Mouse (Mus musculus): Measurements from ENCODE around the gene Msi2. TPM values are rescaled to one million over a fixed set of nuclear protein-coding genes. Genes with fewer than 3 reads are reported as not detected.

Msi2 gene
- polyA plus RNA-seq, 1 experiment: 69.3 TPM

DNA sequence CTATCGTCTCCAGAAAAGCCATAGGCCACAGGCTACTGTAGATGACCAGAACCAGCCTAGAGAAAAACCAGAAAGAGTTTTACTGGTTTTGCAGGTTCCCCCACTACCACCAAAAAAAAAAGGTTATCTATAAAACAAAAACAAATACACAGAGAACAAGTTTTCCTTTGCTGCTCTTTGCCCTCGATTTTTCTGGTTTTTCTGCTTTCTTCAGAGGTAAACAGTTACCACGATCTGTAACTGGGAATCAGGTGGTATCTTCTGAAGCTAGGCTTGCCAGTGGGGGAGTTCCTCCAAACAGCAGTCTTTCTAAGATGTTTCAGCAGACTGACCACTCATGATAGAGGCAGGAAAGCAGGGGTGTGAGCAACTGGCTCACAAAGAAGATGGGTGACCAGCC is 89.6 kb downstream of the Msi2 start:
- Histone ChIP-seq H3K27me3 (ENCODE audit: control insufficient read depth, insufficient read depth, low read length) (no peaks in the 10 kb centered on the region), H3K4me1 (ENCODE audit: control insufficient read depth, insufficient read depth, low read length) (no peaks in the 10 kb centered on the region), H3K4me3 (ENCODE audit: control insufficient read depth, low read depth, low read length) (no peak overlapping the region), H3K27ac (ENCODE audit: control insufficient read depth, insufficient read depth, low read depth, low read length) (no peak overlapping the region), H3K36me3 (ENCODE audit: control insufficient read depth, insufficient read depth, low read length) (no peaks in the 10 kb centered on the region)
- TF ChIP-seq POLR2A (IDR thresholded peaks at IDR 0.05; ENCODE audit: control insufficient read depth, low read depth, low read length): no peak
- TF ChIP-seq CTCF (IDR thresholded peaks at IDR 0.05; ENCODE audit: control insufficient read depth, insufficient read depth, insufficient replicate concordance, low read depth, low read length): no peak

DNA sequence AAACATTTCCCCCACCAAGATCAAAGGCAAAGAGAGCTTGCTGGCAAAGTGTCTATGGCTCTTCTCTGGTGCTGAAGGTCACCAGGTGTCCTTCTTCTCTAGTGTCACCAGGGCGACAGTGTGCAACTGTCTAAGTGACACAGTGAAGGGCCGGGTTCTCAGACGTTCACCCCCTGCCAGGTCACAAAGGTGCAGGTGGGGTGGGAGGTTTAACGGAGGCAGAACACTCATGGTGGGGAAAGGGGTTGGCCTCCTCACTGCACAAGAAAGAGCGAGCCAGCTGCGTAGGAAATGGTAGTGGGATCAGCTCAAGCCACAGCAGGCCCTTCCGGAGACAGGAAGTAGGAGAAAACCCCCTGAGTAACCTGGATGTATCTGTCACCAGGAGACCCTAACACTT is 91.0 kb downstream of the Msi2 start:
- TF ChIP-seq POLR2A (IDR thresholded peaks at IDR 0.05; ENCODE audit: control insufficient read depth, low read depth, low read length) (no peak), CTCF (IDR thresholded peaks at IDR 0.05; ENCODE audit: control insufficient read depth, insufficient read depth, insufficient replicate concordance, low read depth, low read length) (no peak)
- no peak overlapping the region for H3K27ac ChIP-seq (ENCODE audit: control insufficient read depth, insufficient read depth, low read depth, low read length)
- H3K4me3 ChIP-seq (ENCODE audit: control insufficient read depth, low read depth, low read length): no peak overlapping the region
- H3K36me3 ChIP-seq (ENCODE audit: control insufficient read depth, insufficient read depth, low read length): no peaks in the 10 kb centered on the region
- H3K27me3 ChIP-seq (ENCODE audit: control insufficient read depth, insufficient read depth, low read length): no peaks in the 10 kb centered on the region
- H3K4me1 ChIP-seq (ENCODE audit: control insufficient read depth, insufficient read depth, low read length): peaks cover 3% of the 10 kb centered on the region; the same call in 1 of the 2 replicates

- Histone ChIP-seq H3K4me1 (ENCODE audit: control insufficient read depth, insufficient read depth, low read length) (peaks cover 5% of the 10 kb centered on the region), H3K4me3 (ENCODE audit: control insufficient read depth, low read depth, low read length) (no peak overlapping the region), H3K27ac (ENCODE audit: control insufficient read depth, insufficient read depth, low read depth, low read length) (no peak overlapping the region), H3K36me3 (ENCODE audit: control insufficient read depth, insufficient read depth, low read length) (no peaks in the 10 kb centered on the region), H3K27me3 (ENCODE audit: control insufficient read depth, insufficient read depth, low read length) (no peaks in the 10 kb centered on the region)
- TF ChIP-seq POLR2A (IDR thresholded peaks at IDR 0.05; ENCODE audit: control insufficient read depth, low read depth, low read length) (no peak), CTCF (IDR thresholded peaks at IDR 0.05; ENCODE audit: control insufficient read depth, insufficient read depth, insufficient replicate concordance, low read depth, low read length) (no peak)
Measured at GRCm38 (mm10) chr11:88626576-88626975, 91.7 kb downstream of the Msi2 start.

GRCm38 (mm10) chr11:88626061-88626460 is 92.3 kb downstream of the Msi2 start:
- Histone ChIP-seq H3K27ac (ENCODE audit: control insufficient read depth, insufficient read depth, low read depth, low read length) (no peak overlapping the region), H3K4me1 (ENCODE audit: control insufficient read depth, insufficient read depth, low read length) (peaks cover 5% of the 10 kb centered on the region)
- no peak for TF ChIP-seq CTCF (IDR thresholded peaks at IDR 0.05; ENCODE audit: control insufficient read depth, insufficient read depth, insufficient replicate concordance, low read depth, low read length)
- no peak for TF ChIP-seq POLR2A (IDR thresholded peaks at IDR 0.05; ENCODE audit: control insufficient read depth, low read depth, low read length)

GRCm38 (mm10) chr11:88625063-88625462 is 93.2 kb downstream of the Msi2 start:
- Histone ChIP-seq H3K27me3 (ENCODE audit: control insufficient read depth, insufficient read depth, low read length) (no peaks in the 10 kb centered on the region), H3K27ac (ENCODE audit: control insufficient read depth, insufficient read depth, low read depth, low read length) (no peak overlapping the region), H3K4me3 (ENCODE audit: control insufficient read depth, low read depth, low read length) (no peak overlapping the region), H3K36me3 (ENCODE audit: control insufficient read depth, insufficient read depth, low read length) (no peaks in the 10 kb centered on the region), H3K4me1 (ENCODE audit: control insufficient read depth, insufficient read depth, low read length) (peaks cover 5% of the 10 kb centered on the region)
- TF ChIP-seq CTCF (IDR thresholded peaks at IDR 0.05; ENCODE audit: control insufficient read depth, insufficient read depth, insufficient replicate concordance, low read depth, low read length): no peak
- no peak for TF ChIP-seq POLR2A (IDR thresholded peaks at IDR 0.05; ENCODE audit: control insufficient read depth, low read depth, low read length)

More at GRCm38 (mm10) chr11:88626061-88626460, 92.3 kb downstream of the Msi2 start:
- H3K36me3 ChIP-seq (ENCODE audit: control insufficient read depth, insufficient read depth, low read length): no peaks in the 10 kb centered on the region
- no peaks in the 10 kb centered on the region for H3K27me3 ChIP-seq (ENCODE audit: control insufficient read depth, insufficient read depth, low read length)
- H3K4me3 ChIP-seq (ENCODE audit: control insufficient read depth, low read depth, low read length): no peak overlapping the region

DNA sequence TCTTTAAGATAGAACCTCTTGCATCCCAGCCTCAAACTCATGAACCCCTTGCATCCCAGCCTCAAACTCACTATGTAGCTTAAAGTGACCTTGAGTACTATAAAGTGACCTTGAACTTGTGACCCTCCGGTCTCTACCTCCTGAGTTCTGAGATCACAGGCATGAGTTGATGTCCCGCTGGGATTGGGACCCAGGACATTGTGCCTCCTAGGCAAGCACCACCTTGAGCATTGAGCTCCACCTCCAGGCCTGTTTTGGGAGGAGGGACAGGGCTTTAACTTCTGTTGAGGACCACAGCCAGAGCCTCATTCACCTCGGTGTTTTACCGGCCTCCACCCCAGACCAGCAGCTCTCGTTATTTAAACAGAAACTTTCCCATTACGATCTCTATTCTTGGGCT is 93.7 kb downstream of the Msi2 start:
- Histone ChIP-seq H3K27ac (ENCODE audit: control insufficient read depth, insufficient read depth, low read depth, low read length) (no peak overlapping the region), H3K4me1 (ENCODE audit: control insufficient read depth, insufficient read depth, low read length) (peaks cover 5% of the 10 kb centered on the region)

GRCm38 (mm10) chr11:88623671-88624070 is 94.6 kb downstream of the Msi2 start:
- H3K27me3 ChIP-seq (ENCODE audit: control insufficient read depth, insufficient read depth, low read length): no peaks in the 10 kb centered on the region
- peaks cover 12% of the 10 kb centered on the region for H3K4me1 ChIP-seq (ENCODE audit: control insufficient read depth, insufficient read depth, low read length)
- TF ChIP-seq CTCF (IDR thresholded peaks at IDR 0.05; ENCODE audit: control insufficient read depth, insufficient read depth, insufficient replicate concordance, low read depth, low read length): no peak
- TF ChIP-seq POLR2A (IDR thresholded peaks at IDR 0.05; ENCODE audit: control insufficient read depth, low read depth, low read length): no peak
- no peak overlapping the region for H3K4me3 ChIP-seq (ENCODE audit: control insufficient read depth, low read depth, low read length)
- H3K27ac ChIP-seq (ENCODE audit: control insufficient read depth, insufficient read depth, low read depth, low read length): no peak overlapping the region
- H3K36me3 ChIP-seq (ENCODE audit: control insufficient read depth, insufficient read depth, low read length): no peaks in the 10 kb centered on the region

More for the DNA sequence above, 93.7 kb downstream of the Msi2 start:
- Histone ChIP-seq H3K27me3 (ENCODE audit: control insufficient read depth, insufficient read depth, low read length) (no peaks in the 10 kb centered on the region), H3K4me3 (ENCODE audit: control insufficient read depth, low read depth, low read length) (no peak overlapping the region), H3K36me3 (ENCODE audit: control insufficient read depth, insufficient read depth, low read length) (no peaks in the 10 kb centered on the region)
- TF ChIP-seq POLR2A (IDR thresholded peaks at IDR 0.05; ENCODE audit: control insufficient read depth, low read depth, low read length): no peak
- TF ChIP-seq CTCF (IDR thresholded peaks at IDR 0.05; ENCODE audit: control insufficient read depth, insufficient read depth, insufficient replicate concordance, low read depth, low read length): no peak

DNA sequence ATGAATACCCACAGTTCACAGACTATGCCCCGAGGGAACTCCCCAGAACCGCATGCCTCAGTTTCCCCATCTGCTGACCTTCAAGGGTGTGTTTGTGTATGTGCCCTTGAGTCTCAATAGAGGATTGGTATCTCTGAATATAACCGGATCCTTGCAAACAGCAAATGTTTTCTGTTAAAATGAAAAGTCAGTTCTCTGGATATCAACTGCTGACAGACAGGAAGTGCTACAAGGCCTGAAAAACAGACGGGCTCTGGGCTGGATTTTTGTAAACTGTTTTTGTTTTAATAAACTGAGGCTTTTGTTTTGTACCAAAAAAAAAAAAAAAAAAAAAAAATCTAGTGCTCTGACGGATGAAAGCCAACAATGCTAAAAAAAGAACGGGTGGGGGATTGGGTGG is 95.8 kb downstream of the Msi2 start:
- Histone ChIP-seq H3K27me3 (ENCODE audit: control insufficient read depth, insufficient read depth, low read length) (no peaks in the 10 kb centered on the region), H3K36me3 (ENCODE audit: control insufficient read depth, insufficient read depth, low read length) (no peaks in the 10 kb centered on the region), H3K4me1 (ENCODE audit: control insufficient read depth, insufficient read depth, low read length) (peaks cover 12% of the 10 kb centered on the region), H3K27ac (ENCODE audit: control insufficient read depth, insufficient read depth, low read depth, low read length) (no peak overlapping the region), H3K4me3 (ENCODE audit: control insufficient read depth, low read depth, low read length) (no peak overlapping the region)
- TF ChIP-seq POLR2A (IDR thresholded peaks at IDR 0.05; ENCODE audit: control insufficient read depth, low read depth, low read length): no peak
- TF ChIP-seq CTCF (IDR thresholded peaks at IDR 0.05; ENCODE audit: control insufficient read depth, insufficient read depth, insufficient replicate concordance, low read depth, low read length): no peak
